Mouse (Mus musculus): Measurements from ENCODE around the gene Dhcr24.

Gene Dhcr24

GRCm38 (mm10) chr4:106560846-106561781 lies at the start of gene Dhcr24:
Gene Dhcr24, plus strand, starts transcription at chr4:106561038.
- DNase-seq, result peak; percentile 94

- DNase-seq, result no peak
Observed at GRCm38 (mm10) chr4:106514606-106515005, 46.2 kb upstream of the Dhcr24 start.

- no peak for DNase-seq
Observed at GRCm38 (mm10) chr4:106522547-106522946, 38.3 kb upstream of the Dhcr24 start.

- DNase-seq, result no peak
Observed at GRCm38 (mm10) chr4:106524131-106524530, 36.7 kb upstream of the Dhcr24 start.

GRCm38 (mm10) chr4:106525001-106525400 lies 35.8 kb upstream of the Dhcr24 start:
- no peak for DNase-seq

- peak; percentile 36 for DNase-seq
Observed at GRCm38 (mm10) chr4:106527856-106528547, 32.8 kb upstream of the Dhcr24 start.

GRCm38 (mm10) chr4:106529375-106530112 lies 31.3 kb upstream of the Dhcr24 start:
- DNase-seq, result peak; percentile 89

- no peak for DNase-seq
Observed at GRCm38 (mm10) chr4:106530113-106530482, 30.7 kb upstream of the Dhcr24 start.

- DNase-seq, result peak; percentile 71
Observed at GRCm38 (mm10) chr4:106533421-106534080, 27.3 kb upstream of the Dhcr24 start.

- DNase-seq, result peak; percentile 11
Observed at GRCm38 (mm10) chr4:106534256-106534655, 26.6 kb upstream of the Dhcr24 start.

GRCm38 (mm10) chr4:106539756-106540155 lies 21.1 kb upstream of the Dhcr24 start:
- DNase-seq, result no peak

- no peak for DNase-seq
Observed at GRCm38 (mm10) chr4:106541491-106541890, 19.3 kb upstream of the Dhcr24 start.

GRCm38 (mm10) chr4:106542211-106542610 lies 18.6 kb upstream of the Dhcr24 start:
- DNase-seq, result no peak

GRCm38 (mm10) chr4:106545817-106546373 lies 14.9 kb upstream of the Dhcr24 start:
- no peak for DNase-seq

GRCm38 (mm10) chr4:106546896-106547295 lies 13.9 kb upstream of the Dhcr24 start:
- no peak for DNase-seq

GRCm38 (mm10) chr4:106548113-106548512 lies 12.7 kb upstream of the Dhcr24 start:
- DNase-seq, result no peak

GRCm38 (mm10) chr4:106550516-106551166 lies 10.2 kb upstream of the Dhcr24 start:
- DNase-seq, result no peak

GRCm38 (mm10) chr4:106557262-106557661 lies 3.6 kb upstream of the Dhcr24 start:
- no peak for DNase-seq

GRCm38 (mm10) chr4:106557978-106558377 lies 2.9 kb upstream of the Dhcr24 start:
- no peak for DNase-seq

GRCm38 (mm10) chr4:106559343-106560212 lies 1.3 kb upstream of the Dhcr24 start:
- no peak for DNase-seq

Data from thymus, postnatal 14 days (tissue).